Mouse (Mus musculus): ENCODE measurements around the gene Plvap. TPM values are rescaled to one million over a fixed set of nuclear protein-coding genes. Genes with fewer than 3 reads are reported as not detected.

Plvap gene
- total and polyA plus RNA-seq, 2 experiments from 2014 or later: 7.6 to 10.4 TPM

DNA sequence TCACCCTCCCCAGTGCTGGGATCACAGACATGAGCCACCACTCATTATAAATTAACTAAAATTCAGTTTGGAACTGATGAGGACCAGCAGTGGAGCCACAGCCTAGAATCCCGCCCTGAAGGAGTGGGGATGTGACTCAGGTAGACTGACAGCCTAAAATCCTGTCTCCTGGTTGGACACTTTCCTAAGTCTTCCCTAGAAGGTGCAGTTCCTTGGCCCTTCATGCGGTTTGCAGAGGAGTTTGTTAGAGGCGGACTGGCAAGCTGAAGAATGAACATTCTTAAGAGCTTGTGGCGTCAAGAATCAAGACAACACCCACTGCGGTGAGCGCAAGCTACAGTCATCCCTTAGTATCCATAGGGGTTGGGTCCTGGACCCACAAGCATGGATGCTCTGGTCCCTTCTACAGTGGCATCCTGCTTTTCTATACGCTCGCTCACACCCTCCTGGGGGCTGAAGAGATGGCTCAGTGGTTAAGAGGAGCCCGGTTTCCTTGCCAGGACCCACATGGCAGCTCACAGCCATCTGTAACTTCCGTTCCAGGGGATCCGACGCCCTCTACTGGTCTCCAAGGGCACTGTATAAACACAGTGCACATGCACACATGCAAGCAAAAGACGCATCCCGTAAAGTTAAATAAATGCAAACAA, 34.2 kb downstream of the Plvap start:
- peak overlapping the region; percentile 64 for H3K9ac ChIP-seq (replicated peaks; ENCODE audit: low read length, poor library complexity, severe bottlenecking)
- H3K36me3 ChIP-seq (ENCODE audit: insufficient read depth, low read length): peaks cover 51% of the 10 kb centered on the region
- H3K4me2 ChIP-seq (ENCODE audit: low read depth, low read length, poor library complexity, severe bottlenecking): peak overlapping the region; percentile 77
- peak; percentile 2; the same call in 1 of the 2 replicates for ATAC-seq (ENCODE audit: low FRiP score)
- no peaks in the 10 kb centered on the region; the same call in 1 of the 2 replicates for H3K4me1 ChIP-seq (ENCODE audit: insufficient read depth, low read length)
- peak overlapping the region; percentile 44; the same call in 1 of the 2 replicates for H3K4me3 ChIP-seq (ENCODE audit: low read depth, low read length)
- WGBS: 44% methylated on average over 14 of the region's 14 CpGs
- no peaks in the 10 kb centered on the region for H3K9me3 ChIP-seq (ENCODE audit: low read length)
- peak; percentile 73 for TF ChIP-seq CTCF (IDR thresholded peaks at IDR 0.05)
- peak; percentile 75 for DNase-seq (ENCODE audit: low spot score)
- peak overlapping the region; percentile 85 for H3K27ac ChIP-seq (ENCODE audit: low read depth, low read length)
- no peaks in the 10 kb centered on the region for H3K27me3 ChIP-seq (ENCODE audit: insufficient read depth, low read length)

DNA sequence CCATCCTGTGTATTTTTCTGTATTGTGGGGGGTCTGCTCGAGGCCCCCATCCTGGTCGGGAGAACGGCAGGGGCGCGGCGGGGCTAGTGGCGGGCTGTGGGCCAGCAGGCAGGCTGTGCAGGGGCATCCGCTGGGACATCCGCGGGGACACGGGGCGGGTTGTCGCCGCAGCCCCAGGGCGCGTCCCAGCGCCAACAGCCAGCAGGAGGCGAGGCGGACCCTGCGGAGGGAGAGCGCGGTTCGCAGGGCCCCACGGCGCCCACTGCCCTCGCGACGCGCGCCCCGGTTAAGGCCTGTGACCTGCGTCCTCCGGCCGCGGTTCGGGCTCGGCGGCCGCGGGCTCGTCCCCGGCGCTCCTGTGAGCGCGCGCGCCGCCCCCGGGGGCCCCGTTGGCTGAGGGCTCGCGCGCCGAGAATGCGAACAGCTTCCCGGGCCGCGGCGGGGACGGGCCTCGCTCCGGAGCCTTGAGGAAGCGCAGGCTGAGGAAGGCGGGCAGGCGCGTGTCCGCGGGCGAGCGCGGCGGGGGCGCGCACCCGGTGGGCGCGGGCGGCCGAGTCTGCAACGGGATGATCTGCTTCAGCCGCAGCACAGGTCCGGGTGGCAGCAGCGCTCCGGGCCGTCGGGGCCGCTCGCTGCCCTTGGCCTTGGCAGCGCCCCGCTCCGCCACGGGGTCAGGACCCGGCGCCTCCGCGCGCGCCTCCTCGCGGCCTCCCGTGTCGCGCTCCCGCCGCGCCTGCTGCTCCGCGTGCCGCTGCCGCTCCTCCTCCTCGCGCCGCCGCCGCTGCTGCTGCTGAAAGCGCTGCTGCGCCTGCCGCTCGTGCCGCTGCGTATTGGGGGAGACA, 35.2 kb downstream of the Plvap start:
- Histone ChIP-seq H3K4me1 (ENCODE audit: insufficient read depth, low read length) (no peaks in the 10 kb centered on the region; the same call in 1 of the 2 replicates), H3K27ac (ENCODE audit: low read depth, low read length) (peak overlapping the region; percentile 85), H3K9me3 (ENCODE audit: low read length) (no peaks in the 10 kb centered on the region), H3K27me3 (ENCODE audit: insufficient read depth, low read length) (no peaks in the 10 kb centered on the region), H3K9ac (replicated peaks; ENCODE audit: low read length, poor library complexity, severe bottlenecking) (peak overlapping the region; percentile 64), H3K4me3 (ENCODE audit: low read depth, low read length) (peak overlapping the region; percentile 44), H3K4me2 (ENCODE audit: low read depth, low read length, poor library complexity, severe bottlenecking) (peak overlapping the region; percentile 77), H3K36me3 (ENCODE audit: insufficient read depth, low read length) (peaks cover 51% of the 10 kb centered on the region)
- WGBS: under 1% methylated on average over 44 of the region's 121 CpGs
- peak; percentile 40; the same call in 1 of the 2 replicates for TF ChIP-seq CTCF (IDR thresholded peaks at IDR 0.05)
- ATAC-seq (ENCODE audit: low FRiP score): peak; percentile 60
- DNase-seq (ENCODE audit: low spot score): peak; percentile 87

DNA sequence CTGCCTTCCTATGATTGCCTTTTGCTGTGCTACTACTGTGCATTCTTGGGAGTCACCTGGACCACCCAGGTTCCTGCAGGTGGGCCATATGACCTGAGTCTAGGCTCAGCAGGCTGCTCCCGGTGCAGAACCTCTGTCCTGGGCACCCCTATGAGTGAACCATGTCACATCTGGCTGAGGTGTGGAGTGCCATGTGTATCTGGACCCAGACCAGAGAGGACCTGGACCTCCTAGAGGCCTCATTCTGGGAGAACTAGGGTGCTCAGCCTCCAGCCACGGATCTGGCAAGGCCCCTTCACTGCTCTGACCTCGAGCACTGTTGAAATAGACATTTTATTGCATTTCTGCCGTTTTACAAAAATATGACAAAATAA, 35.9 kb downstream of the Plvap start:
- H3K9me3 ChIP-seq (ENCODE audit: low read length): no peaks in the 10 kb centered on the region
- WGBS: 32% methylated on average over 4 of the region's 4 CpGs
- H3K4me3 ChIP-seq (ENCODE audit: low read depth, low read length): peak overlapping the region; percentile 44
- no peaks in the 10 kb centered on the region for H3K27me3 ChIP-seq (ENCODE audit: insufficient read depth, low read length)
- no peak for ATAC-seq (ENCODE audit: low FRiP score)
- no peak for TF ChIP-seq CTCF (IDR thresholded peaks at IDR 0.05)
- H3K4me2 ChIP-seq (ENCODE audit: low read depth, low read length, poor library complexity, severe bottlenecking): peak overlapping the region; percentile 77
- no peak for DNase-seq (ENCODE audit: low spot score)
- H3K9ac ChIP-seq (replicated peaks; ENCODE audit: low read length, poor library complexity, severe bottlenecking): peak overlapping the region; percentile 64
- peaks cover 51% of the 10 kb centered on the region for H3K36me3 ChIP-seq (ENCODE audit: insufficient read depth, low read length)
- no peaks in the 10 kb centered on the region; the same call in 1 of the 2 replicates for H3K4me1 ChIP-seq (ENCODE audit: insufficient read depth, low read length)
- H3K27ac ChIP-seq (ENCODE audit: low read depth, low read length): peak overlapping the region; percentile 85

DNA sequence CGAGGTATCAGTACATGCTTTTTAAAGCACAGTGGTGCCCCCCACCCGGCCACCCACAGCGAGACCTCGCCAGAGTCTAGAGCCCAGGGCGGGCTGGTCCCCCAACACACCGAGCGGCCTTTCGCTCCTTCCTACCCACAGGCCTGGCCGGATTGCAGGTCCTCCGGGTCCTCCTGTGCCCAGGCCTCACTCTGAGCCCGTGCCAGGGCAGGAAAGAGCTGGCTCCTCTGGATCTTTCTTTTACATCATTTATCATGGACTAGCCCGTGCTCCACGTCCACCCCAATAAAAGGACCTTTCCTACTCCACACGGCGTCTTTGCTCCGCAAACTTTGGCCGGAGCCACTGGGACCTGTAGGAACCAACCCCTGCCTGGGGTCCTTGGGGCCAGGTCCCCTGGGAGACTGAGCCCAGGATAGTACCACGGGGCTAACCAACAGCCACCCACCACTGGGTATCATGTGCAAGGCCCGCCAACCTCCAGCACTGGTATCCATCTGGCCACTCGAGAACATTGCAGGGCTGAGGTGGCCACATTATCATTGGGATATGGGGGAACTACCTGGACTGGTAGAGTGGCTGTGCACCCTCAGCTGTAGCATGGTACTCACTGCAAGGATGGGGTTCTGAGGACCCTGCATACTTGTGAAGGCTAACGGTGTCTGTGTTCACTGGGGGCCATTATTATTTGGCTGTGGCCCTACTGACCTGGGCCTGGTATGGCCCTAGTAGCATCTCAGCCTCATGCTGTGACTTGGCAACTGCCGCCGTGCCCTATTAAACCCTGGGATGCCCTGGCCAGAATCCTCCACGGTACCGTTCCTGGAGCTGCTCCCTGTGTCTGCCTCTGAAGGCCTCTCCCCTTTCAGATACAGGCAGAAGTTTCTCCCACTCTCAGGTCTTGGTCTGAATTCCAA, 36.5 kb downstream of the Plvap start:
- Histone ChIP-seq H3K4me3 (ENCODE audit: low read depth, low read length) (no peak overlapping the region), H3K27ac (ENCODE audit: low read depth, low read length) (no peak overlapping the region), H3K9me3 (ENCODE audit: low read length) (no peaks in the 10 kb centered on the region), H3K4me1 (ENCODE audit: insufficient read depth, low read length) (no peaks in the 10 kb centered on the region; the same call in 1 of the 2 replicates), H3K36me3 (ENCODE audit: insufficient read depth, low read length) (peaks cover 48% of the 10 kb centered on the region), H3K27me3 (ENCODE audit: insufficient read depth, low read length) (no peaks in the 10 kb centered on the region), H3K9ac (replicated peaks; ENCODE audit: low read length, poor library complexity, severe bottlenecking) (no peak overlapping the region), H3K4me2 (ENCODE audit: low read depth, low read length, poor library complexity, severe bottlenecking) (no peak overlapping the region)
- ATAC-seq (ENCODE audit: low FRiP score) (no peak), DNase-seq (ENCODE audit: low spot score) (no peak)
- WGBS: 84% methylated on average over 25 of the region's 25 CpGs
- no peak for TF ChIP-seq CTCF (IDR thresholded peaks at IDR 0.05)

DNA sequence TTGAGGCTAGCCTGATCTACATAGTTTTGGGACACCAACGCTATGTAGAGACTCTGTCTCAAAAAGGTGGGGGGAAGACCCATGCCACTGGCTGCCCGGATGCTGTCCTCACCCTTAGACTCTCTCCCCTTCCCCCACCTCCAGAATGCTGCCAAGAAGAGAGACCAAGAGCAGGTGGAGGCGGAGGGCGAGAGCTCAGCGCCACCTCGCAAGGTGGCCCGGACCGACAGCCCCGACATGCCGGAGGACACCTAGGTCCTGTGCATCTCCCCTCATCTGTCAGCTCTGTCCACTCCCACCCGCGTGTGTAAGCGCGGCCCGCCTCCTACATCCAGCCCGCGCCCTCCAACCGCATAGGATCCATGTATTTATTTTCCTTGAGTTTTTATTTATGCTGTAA, 37.2 kb downstream of the Plvap start:
- ATAC-seq (ENCODE audit: low FRiP score) (no peak), DNase-seq (ENCODE audit: low spot score) (no peak)
- H3K36me3 ChIP-seq (ENCODE audit: insufficient read depth, low read length): peaks cover 46% of the 10 kb centered on the region

More for the DNA sequence above, 37.2 kb downstream of the Plvap start:
- Histone ChIP-seq H3K9ac (replicated peaks; ENCODE audit: low read length, poor library complexity, severe bottlenecking) (no peak overlapping the region), H3K4me1 (ENCODE audit: insufficient read depth, low read length) (no peaks in the 10 kb centered on the region; the same call in 1 of the 2 replicates), H3K4me2 (ENCODE audit: low read depth, low read length, poor library complexity, severe bottlenecking) (no peak overlapping the region), H3K27me3 (ENCODE audit: insufficient read depth, low read length) (no peaks in the 10 kb centered on the region), H3K27ac (ENCODE audit: low read depth, low read length) (no peak overlapping the region), H3K4me3 (ENCODE audit: low read depth, low read length) (no peak overlapping the region), H3K9me3 (ENCODE audit: low read length) (no peaks in the 10 kb centered on the region)
- no peak for TF ChIP-seq CTCF (IDR thresholded peaks at IDR 0.05)
- WGBS: 94% methylated on average over 18 of the region's 18 CpGs
